Mouse (Mus musculus) thymus, adult 18-20 months (tissue): ENCODE data around the gene M6pr.
"Not testable (repeated sequence)": the region's sequence is repeated elsewhere in the genome, so short reads cannot be mapped to it uniquely, and the experiment has no call there.

Source experiments
- DNase-seq, 2 experiments: peaks; one replicate each; pipeline ENCODE4 v3.0.0; 2022; ENCODE audit warnings: mixed read lengths in 2 of 2

Gene M6pr

DNA sequence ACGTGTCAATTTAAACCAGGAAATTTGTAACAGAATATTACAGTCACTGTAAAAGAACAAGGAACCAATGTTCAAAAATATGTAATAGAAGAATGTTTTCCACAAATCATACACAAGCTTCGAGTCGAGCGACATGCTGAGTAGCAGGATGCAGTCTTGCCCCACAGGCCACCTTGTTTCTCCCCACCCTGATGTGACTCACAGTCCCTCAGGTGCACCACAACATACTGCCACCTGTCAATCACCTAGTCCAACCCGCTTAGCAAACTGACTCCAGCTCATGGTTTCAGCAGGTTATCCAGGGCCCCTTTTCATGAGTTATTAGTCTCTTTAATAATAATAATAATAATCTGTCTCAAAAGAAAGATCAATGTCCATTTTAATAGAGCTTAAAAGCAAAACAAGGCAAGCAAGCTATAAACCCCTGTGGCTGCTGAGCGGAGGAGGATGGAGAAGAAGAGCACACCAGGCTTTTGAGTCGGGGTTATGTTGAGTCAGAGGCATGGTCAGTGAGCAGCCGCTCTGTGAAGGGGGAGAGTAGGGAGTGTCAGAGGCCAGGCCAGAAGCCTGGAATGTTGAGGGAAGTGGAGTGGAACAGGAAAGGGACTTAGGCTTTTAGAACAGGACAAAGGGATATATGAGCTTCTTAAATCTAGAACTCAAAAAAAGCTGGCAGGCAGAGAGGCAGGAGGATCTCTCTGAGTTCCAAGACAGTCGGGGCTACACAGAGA is 36.0 kb downstream of the M6pr start:
- no peak for DNase-seq

- DNase-seq = no peak
These were observed 37.2 kb downstream of the M6pr start for GRCm38 (mm10) chr6:122345731-122346130.

- no peak for DNase-seq
These were observed 37.9 kb downstream of the M6pr start for GRCm38 (mm10) chr6:122346399-122346798.

DNA sequence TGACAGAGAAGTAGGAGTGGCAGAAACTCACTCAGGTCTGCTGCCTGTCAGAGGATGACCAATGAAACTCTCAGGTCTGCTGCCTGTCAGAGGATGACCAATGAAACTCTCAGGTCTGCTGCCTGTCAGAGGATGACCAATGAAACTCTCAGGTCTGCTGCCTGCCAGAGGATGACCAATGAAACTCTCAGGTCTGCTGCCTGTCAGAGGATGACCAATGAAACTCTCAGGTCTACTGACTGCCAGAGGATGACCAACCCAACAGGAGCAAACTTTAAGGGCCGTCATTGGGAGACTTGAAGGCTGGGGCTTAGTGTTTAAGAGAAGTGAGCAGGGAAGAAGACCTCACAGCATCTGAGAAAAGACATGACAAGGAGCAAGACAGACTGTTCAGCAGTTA is 38.8 kb downstream of the M6pr start:
- not testable (repeated sequence) for DNase-seq

- no peak for DNase-seq
These were observed 47.4 kb downstream of the M6pr start for GRCm38 (mm10) chr6:122355909-122356308.

GRCm38 (mm10) chr6:122357089-122357488 is 48.6 kb downstream of the M6pr start:
- no peak for DNase-seq

DNA sequence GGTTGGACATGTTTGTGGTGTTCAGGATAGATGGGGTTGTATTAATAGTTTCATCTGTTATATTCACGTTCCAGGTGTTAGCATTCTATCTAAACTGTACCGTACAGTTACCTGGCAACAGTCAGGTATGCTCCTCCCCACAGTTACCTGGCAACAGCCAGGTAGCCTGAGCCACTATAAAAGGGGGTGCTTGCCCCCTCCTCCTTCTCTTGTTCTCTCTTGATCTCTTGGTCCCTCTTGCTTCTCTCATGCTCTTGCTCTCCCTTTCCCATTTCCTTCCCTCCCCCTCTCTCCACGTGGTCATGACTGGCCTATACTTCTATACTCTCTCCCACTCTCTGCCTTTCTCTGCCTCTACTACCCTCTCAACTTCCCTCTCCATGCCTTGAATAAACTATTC is 57.2 kb downstream of the M6pr start:
- no peak for DNase-seq

- DNase-seq = no peak
These were observed 57.8 kb downstream of the M6pr start for GRCm38 (mm10) chr6:122366287-122366686.

- no peak for DNase-seq
These were observed 58.5 kb downstream of the M6pr start for GRCm38 (mm10) chr6:122366976-122367375.
